Mouse (Mus musculus) cortical plate, adult 2 months (tissue): Measurements from ENCODE around the gene Lmo1.

ENCODE experiments used
- CTCF ChIP-seq: fragments of 200-500 bp; IDR thresholded peaks from 2 replicates; pipeline ENCODE4 v1.5.1; 2011; ENCODE audit warnings: mild to moderate bottlenecking, control low read depth, low read length; ENCODE audit not compliant: insufficient read depth; ENCODE audit errors: extremely low read depth
- POLR2A ChIP-seq: fragments of 200-500 bp; IDR thresholded peaks from 2 replicates; pipeline ENCODE4 v1.6.1; 2011; ENCODE audit warnings: mild to moderate bottlenecking, low read length, control low read depth; ENCODE audit not compliant: insufficient read depth; ENCODE audit errors: extremely low read depth

GRCm38 (mm10) chr7:109194850-109195249 lies 19.8 kb upstream of the Lmo1 start:
- no peak for TF ChIP-seq CTCF
- TF ChIP-seq POLR2A = no peak
